In the genomic region with DNA sequence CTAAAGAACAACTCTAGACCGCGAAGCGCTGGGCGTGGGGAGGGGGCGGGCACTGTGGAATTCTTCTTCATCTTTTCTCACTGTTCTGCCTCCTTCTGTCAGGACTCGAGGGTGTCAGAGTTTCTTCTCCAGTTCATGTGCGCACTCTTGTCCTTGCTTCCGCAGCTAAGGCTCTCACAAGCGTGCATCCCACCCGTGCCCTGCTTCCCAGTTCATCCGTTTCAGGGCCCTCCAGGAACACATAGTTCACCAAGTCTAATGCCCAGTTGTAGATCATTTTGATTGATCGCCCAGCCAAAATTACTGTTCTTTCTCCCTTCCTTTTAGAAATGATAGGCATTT, we compare ENCODE assay signal across 9 mouse cellular contexts. TPM values are rescaled to one million over a fixed set of nuclear protein-coding genes. Genes with fewer than 3 reads are reported as not detected.
DNase-seq lines count a peak whose midpoint lies in the region; ATAC-seq and TF ChIP-seq lines count a peak whose summit lies in the region.
"Had no signal": no experiment of that assay in that cellular context is flagged by ENCODE, and none has a peak within 500 bp of the region (broad histone marks: within the 10 kb centered on the region; RNA-seq: fewer than 3 reads in every experiment).

No protein-coding gene starts in this region.

- H3K4me2 ChIP-seq in hindbrain, embryonic 14.5 days (replicated peaks): peak overlapping the region; percentile 93
- peak overlapping the region; percentile 59 for H3K4me2 ChIP-seq in midbrain, embryonic 14.5 days (ENCODE audit: low read length)

- H3K9ac ChIP-seq in hindbrain, embryonic 14.5 days: peak overlapping the region; percentile 85
- peak overlapping the region; percentile 86 for H3K9ac ChIP-seq in midbrain, embryonic 14.5 days (replicated peaks; ENCODE audit: low read length)

- peaks cover 10% of the 10 kb centered on the region for H3K4me1 ChIP-seq in kidney, adult 2 months (ENCODE audit: control insufficient read depth, insufficient read depth, low read length)
- H3K4me1 ChIP-seq in cortical plate, adult 2 months (ENCODE audit: control insufficient read depth, insufficient read depth, low read length): no peaks in the 10 kb centered on the region
- H3K4me1 ChIP-seq in hindbrain, embryonic 14.5 days (replicated peaks; ENCODE audit: control insufficient read depth, insufficient read depth, low read length): peaks cover 13% of the 10 kb centered on the region
- H3K4me1 ChIP-seq in midbrain, embryonic 14.5 days (ENCODE audit: control insufficient read depth, insufficient read depth, low read length): peaks cover 14% of the 10 kb centered on the region

- peak; percentile 63; the same call in 1 of the 2 replicates for ATAC-seq in hindbrain, embryonic 14.5 days (ENCODE audit: low FRiP score)
- ATAC-seq in midbrain, embryonic 14.5 days (ENCODE audit: low FRiP score, low TSS enrichment): peak; percentile 40; the same call in 1 of the 2 replicates

- intact Hi-C loops in left cerebral cortex, postnatal 14 days (cut with DNase I): no loop called here

- no peak for TF ChIP-seq CTCF in kidney, adult 2 months (conservative IDR thresholded peaks at IDR 0.05; ENCODE audit: insufficient read depth, insufficient read length, low read depth, low read length)
- no peak for TF ChIP-seq CTCF in cortical plate, adult 2 months (IDR thresholded peaks at IDR 0.05; ENCODE audit: extremely low read depth, insufficient read depth, low read length)

- H3K4me3 ChIP-seq in kidney, adult 2 months (ENCODE audit: insufficient read depth, low read depth, low read length): peak overlapping the region; percentile 74
- peak overlapping the region; percentile 53 for H3K4me3 ChIP-seq in cortical plate, adult 2 months (ENCODE audit: insufficient read depth, low read length)
- H3K4me3 ChIP-seq in hindbrain, embryonic 14.5 days (replicated peaks; ENCODE audit: low read length): peak overlapping the region; percentile 60
- peak overlapping the region; percentile 55 for H3K4me3 ChIP-seq in midbrain, embryonic 14.5 days (replicated peaks; ENCODE audit: low read depth, low read length)

- H3K27ac ChIP-seq in kidney, adult 2 months (ENCODE audit: insufficient read depth, low read depth, low read length): peak overlapping the region; percentile 80
- H3K27ac ChIP-seq in cortical plate, adult 2 months (ENCODE audit: insufficient read depth, low read length): peak overlapping the region; percentile 50; the same call in 1 of the 2 replicates
- H3K27ac ChIP-seq in hindbrain, embryonic 14.5 days: peak overlapping the region; percentile 84
- H3K27ac ChIP-seq in midbrain, embryonic 14.5 days (replicated peaks; ENCODE audit: low read depth, low read length): peak overlapping the region; percentile 80

- DNase-seq in kidney, adult 2 months: no peak
- no peak for DNase-seq in kidney, postnatal 25 days
- DNase-seq in hindbrain, embryonic 14.5 days (ENCODE audit: low spot score): no peak
- DNase-seq in midbrain, embryonic 14.5 days: no peak
- no peak for DNase-seq in ovary, postnatal 36 days (ENCODE audit: low spot score)
- no peak for DNase-seq in left cerebral cortex, postnatal 14 days (ENCODE audit: low spot score in 2 of 2)
- DNase-seq in kidney, postnatal 14 days: no peak

- H3K27me3 ChIP-seq in kidney, adult 2 months (replicated peaks; ENCODE audit: control insufficient read depth, insufficient read depth, low read length): no peaks in the 10 kb centered on the region
- no peaks in the 10 kb centered on the region for H3K27me3 ChIP-seq in hindbrain, embryonic 14.5 days (ENCODE audit: control insufficient read depth, insufficient read depth, low read length)
- no peaks in the 10 kb centered on the region for H3K27me3 ChIP-seq in midbrain, embryonic 14.5 days (ENCODE audit: control insufficient read depth, insufficient read depth, low read length)

- no peak for TF ChIP-seq POLR2A in kidney, adult 2 months (IDR thresholded peaks at IDR 0.05; ENCODE audit: low read depth, low read length)
- no peak; the same call in 1 of the 2 replicates for TF ChIP-seq POLR2A in cortical plate, adult 2 months (IDR thresholded peaks at IDR 0.05; ENCODE audit: extremely low read depth, insufficient read depth, low read length)

- no peaks in the 10 kb centered on the region for H3K9me3 ChIP-seq in hindbrain, embryonic 14.5 days (ENCODE audit: control insufficient read depth, low read length)
- H3K9me3 ChIP-seq in midbrain, embryonic 14.5 days (ENCODE audit: control insufficient read depth, low read length): no peaks in the 10 kb centered on the region

- WGBS in kidney, adult 2 months: 4% methylated on average over 12 of the region's 12 CpGs
- WGBS in hindbrain, embryonic 14.5 days: 9% methylated on average over 12 of the region's 12 CpGs
- WGBS in midbrain, embryonic 14.5 days: 7% methylated on average over 12 of the region's 12 CpGs

- no peaks in the 10 kb centered on the region; the same call in 1 of the 2 replicates for H3K36me3 ChIP-seq in kidney, adult 2 months (ENCODE audit: control insufficient read depth, insufficient read depth, low read length)
- peaks cover 30% of the 10 kb centered on the region for H3K36me3 ChIP-seq in hindbrain, embryonic 14.5 days (replicated peaks; ENCODE audit: control insufficient read depth, insufficient read depth)
- H3K36me3 ChIP-seq in midbrain, embryonic 14.5 days (ENCODE audit: control insufficient read depth, insufficient read depth, low read length): peaks cover 30% of the 10 kb centered on the region

RNA-seq across cellular contexts. Expression of a gene that starts 0.3 kb away (rescaled TPM):
- polyA plus RNA-seq in kidney, adult 2 months (2012; rRNA removed): 132 and 133 TPM in 2 replicates
- 147 and 150 TPM in 2 replicates for polyA plus RNA-seq in cortical plate, adult 2 months (2012; rRNA removed)
- 131 and 138 TPM in 2 replicates for polyA plus RNA-seq in hindbrain, embryonic 14.5 days (2014; fragmentation: Nextera tagmentation; extraction: Ambion mirVana)
- polyA plus RNA-seq in midbrain, embryonic 14.5 days (2014; fragmentation: Nextera tagmentation; extraction: Ambion mirVana): 125 and 142 TPM in 2 replicates
- 10 to 100 TPM; 85.8 to 94.6 TPM for total RNA-seq in left cerebral cortex, postnatal 14 days (2021)

RNA-seq across cellular contexts. Expression of a gene that starts 15.6 kb away (rescaled TPM):
- polyA plus RNA-seq in kidney, adult 2 months (2012; rRNA removed): 11.1 and 11.9 TPM in 2 replicates
- 11.4 TPM in 2 replicates for polyA plus RNA-seq in cortical plate, adult 2 months (2012; rRNA removed)
- 6.6 and 7.0 TPM in 2 replicates for polyA plus RNA-seq in hindbrain, embryonic 14.5 days (2014; fragmentation: Nextera tagmentation; extraction: Ambion mirVana)
- 6.5 and 7.1 TPM in 2 replicates for polyA plus RNA-seq in midbrain, embryonic 14.5 days (2014; fragmentation: Nextera tagmentation; extraction: Ambion mirVana)
- total RNA-seq in left cerebral cortex, postnatal 14 days (2021): 10 to 100 TPM; 10.4 to 10.8 TPM

RNA-seq across cellular contexts. Expression of a gene that starts 16.2 kb away (rescaled TPM):
- 0.08 and 0.13 TPM in 2 replicates for polyA plus RNA-seq in kidney, adult 2 months (2012; rRNA removed)
- polyA plus RNA-seq in cortical plate, adult 2 months (2012; rRNA removed): 0.42 and 0.68 TPM in 2 replicates
- 0.51 and 0.56 TPM in 2 replicates for polyA plus RNA-seq in hindbrain, embryonic 14.5 days (2014; fragmentation: Nextera tagmentation; extraction: Ambion mirVana)
- 0.19 and 0.20 TPM in 2 replicates for polyA plus RNA-seq in midbrain, embryonic 14.5 days (2014; fragmentation: Nextera tagmentation; extraction: Ambion mirVana)
- 1 to 10 TPM in 1 of 2 experiments, under 1 TPM in 1; 0.23 to 1.1 TPM for total RNA-seq in left cerebral cortex, postnatal 14 days (2021)

RNA-seq across cellular contexts. Expression of a gene that starts 44.1 kb away (rescaled TPM):
- 0.42 and 0.99 TPM in 2 replicates for polyA plus RNA-seq in kidney, adult 2 months (2012; rRNA removed)
- polyA plus RNA-seq in cortical plate, adult 2 months (2012; rRNA removed): 0.13 and 0.25 TPM in 2 replicates
- 0.60 TPM in 1 of 2 replicates, not detected in the other for polyA plus RNA-seq in hindbrain, embryonic 14.5 days (2014; fragmentation: Nextera tagmentation; extraction: Ambion mirVana)
- polyA plus RNA-seq in midbrain, embryonic 14.5 days (2014; fragmentation: Nextera tagmentation; extraction: Ambion mirVana): 0.26 TPM in 1 of 2 replicates, not detected in the other
- total RNA-seq in left cerebral cortex, postnatal 14 days (2021): not detected
- total RNA-seq: hematopoietic stem cell, adult 5-6 weeks had no signal

RNA-seq across cellular contexts. Expression of a gene that starts 46.6 kb away (rescaled TPM):
- 6.6 and 7.6 TPM in 2 replicates for polyA plus RNA-seq in kidney, adult 2 months (2012; rRNA removed)
- 2.6 and 2.8 TPM in 2 replicates for polyA plus RNA-seq in cortical plate, adult 2 months (2012; rRNA removed)
- 10.8 and 11.7 TPM in 2 replicates for polyA plus RNA-seq in hindbrain, embryonic 14.5 days (2014; fragmentation: Nextera tagmentation; extraction: Ambion mirVana)
- 6.5 and 11.2 TPM in 2 replicates for polyA plus RNA-seq in midbrain, embryonic 14.5 days (2014; fragmentation: Nextera tagmentation; extraction: Ambion mirVana)
- total RNA-seq in left cerebral cortex, postnatal 14 days (2021): 1 to 10 TPM; 8.8 to 9.7 TPM
